Mouse (Mus musculus): ENCODE measurements around the gene Pla2g1b.
"Not testable (repeated sequence)": the region's sequence is repeated elsewhere in the genome, so short reads cannot be mapped to it uniquely, and the experiment has no call there.

The Pla2g1b gene

DNA sequence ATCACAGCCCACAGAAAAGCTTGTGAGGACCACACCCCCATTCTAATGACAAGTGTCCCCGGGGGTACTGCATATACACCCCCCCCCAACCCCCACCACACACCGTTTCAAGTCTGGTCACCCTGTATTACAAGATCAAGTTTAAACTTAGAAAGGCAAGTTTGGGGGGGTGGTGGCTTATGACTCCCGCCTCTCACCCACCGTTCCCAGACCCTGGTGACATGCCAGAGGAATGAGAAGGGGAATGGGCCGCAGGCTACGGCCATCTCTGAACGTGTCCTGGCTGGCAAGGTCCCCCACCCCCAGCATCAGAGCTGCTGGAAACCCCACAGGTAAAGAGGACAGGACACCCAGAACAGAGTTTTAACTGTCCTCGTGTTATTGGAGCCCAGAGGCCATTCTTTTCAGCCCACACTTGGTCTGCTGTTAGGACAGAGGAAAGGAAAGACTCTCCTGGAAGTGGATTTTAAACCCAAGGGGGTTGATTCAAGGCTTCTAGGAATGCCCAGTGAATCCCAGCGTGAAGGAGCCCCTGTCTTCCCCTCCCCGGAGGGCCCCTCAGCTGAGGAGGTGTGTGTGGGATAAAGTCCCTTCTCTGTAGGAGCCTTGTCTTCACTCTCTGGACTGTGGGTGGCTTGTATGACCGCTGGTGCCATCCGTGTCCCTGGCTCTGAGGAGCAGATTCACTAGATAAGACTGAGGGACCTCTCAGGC, 41.4 kb downstream of the Pla2g1b start:
- no peak for DNase-seq (ENCODE audit: low spot score)

DNA sequence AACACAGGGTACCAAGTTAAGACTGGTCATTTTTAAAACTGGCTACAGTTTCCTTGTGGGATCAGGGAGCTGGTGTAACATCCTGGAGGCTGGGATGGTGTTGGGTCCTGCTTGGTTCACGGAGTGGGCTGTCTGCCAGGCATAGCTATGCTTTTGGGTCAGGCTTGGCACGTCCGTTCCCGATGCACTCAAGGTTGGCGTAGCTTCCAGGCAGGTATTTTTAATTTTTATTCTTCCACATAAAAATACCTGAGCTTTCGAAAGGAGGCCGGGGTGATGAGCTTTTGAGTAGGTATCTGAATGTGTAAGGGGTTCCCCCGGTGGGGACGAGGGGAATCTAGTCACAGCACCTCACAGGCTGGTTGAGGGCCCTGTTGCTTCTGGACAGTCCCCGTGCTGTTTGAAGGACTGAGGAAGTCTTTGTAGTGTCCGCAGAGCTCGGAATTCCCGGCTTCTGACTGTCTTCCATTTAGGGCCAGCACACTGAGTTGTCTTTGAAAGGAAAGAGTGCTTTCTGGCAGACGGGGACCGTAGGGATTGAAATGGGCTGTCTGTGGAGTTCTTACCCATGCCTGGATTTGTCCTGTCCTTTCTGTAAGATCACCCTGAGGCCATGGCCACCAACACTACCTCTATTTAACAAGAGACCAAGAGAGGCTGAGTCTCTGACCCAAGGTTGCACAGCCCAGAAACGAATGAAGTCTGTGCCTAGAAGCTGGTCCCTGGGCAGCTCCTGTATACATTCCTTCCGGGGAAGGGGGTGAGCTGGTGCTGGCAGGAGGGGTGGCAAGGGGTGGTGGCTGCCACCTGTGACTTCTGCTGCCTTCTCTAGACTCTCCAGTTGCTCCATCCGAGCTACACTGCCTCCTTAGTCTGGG, 42.2 kb downstream of the Pla2g1b start:
- DNase-seq (ENCODE audit: low spot score): no peak

DNA sequence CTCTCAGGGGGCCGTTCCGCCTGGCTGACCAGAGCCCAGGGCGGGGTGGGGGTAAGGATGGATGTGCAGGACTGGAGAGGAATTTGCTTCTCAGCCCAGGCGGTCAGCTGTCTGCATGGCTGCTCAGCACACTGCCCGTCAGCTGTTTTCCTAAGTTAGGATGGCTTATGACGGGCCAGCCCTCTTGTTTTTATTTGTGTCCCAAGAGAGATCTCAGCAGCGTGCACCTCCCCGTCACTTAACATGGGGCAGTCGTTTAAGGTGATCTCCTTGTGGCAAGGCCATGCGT, 42.7 kb downstream of the Pla2g1b start:
- DNase-seq (ENCODE audit: low spot score): no peak

DNA sequence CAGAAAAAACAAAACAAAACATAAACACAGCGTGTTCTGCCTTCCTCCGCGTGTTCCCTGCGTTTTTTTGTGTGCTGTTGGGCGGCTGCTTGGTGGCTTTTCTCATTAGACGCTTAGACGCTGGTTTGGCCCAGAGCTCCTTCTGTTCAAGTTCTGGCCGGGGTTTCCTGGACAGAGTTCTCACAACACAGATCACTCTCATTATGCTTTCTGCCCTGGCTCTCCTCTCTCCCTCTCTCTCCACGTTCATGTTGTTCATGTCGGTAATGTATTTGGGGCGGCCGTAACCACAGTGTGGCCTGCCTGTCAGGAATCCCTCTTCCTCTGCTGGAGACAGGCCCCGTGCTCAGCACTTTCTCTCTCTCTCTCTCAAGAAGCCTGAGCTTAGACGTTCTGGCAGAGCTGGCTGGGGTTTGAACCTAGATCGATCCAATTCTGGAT, 43.3 kb downstream of the Pla2g1b start:
- no peak for DNase-seq (ENCODE audit: low spot score)

DNA sequence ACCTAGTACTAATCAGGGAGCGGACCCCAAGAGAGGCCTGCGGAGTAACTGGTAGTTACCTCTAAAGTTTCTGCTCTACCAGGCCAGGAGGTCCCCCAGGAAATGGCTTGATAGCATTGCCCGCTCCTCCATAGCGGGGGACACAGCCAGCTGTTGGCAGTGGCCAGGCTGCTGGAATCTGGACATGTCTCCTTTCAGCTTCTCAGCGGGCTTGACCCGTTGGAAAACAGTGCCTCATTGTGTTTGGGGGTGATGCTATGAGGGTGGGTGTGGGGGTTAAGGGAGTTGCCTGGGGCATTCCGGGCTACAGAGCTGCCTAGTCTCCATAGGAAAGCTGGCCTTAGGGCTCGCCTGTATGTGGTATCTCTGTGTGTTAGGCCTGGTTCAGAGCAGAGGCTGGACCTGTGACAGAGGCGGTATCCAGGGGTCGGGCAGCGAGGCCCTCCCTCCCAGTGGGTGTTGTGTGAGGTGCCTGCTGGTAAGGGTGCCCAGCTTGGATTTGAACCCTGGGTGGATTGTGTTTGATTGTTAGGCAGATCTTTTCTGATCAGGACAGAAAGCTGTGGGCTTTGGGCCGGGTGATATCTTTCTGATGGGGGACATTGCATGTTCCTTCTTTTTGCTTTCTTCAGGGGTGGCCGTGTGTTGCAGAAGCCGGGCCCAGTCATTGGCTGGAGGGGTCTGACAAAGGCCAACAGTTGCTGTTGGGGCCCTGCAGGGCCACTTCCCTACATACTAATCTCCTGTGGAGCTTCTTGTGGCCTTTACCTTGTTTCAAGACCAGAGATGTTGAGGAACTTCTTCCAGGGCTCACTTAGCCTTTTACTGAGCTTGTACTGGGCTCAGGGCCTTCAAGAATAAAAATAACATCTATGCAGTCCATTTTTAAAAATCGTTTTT, 44.0 kb downstream of the Pla2g1b start:
- DNase-seq (ENCODE audit: low spot score): no peak

DNA sequence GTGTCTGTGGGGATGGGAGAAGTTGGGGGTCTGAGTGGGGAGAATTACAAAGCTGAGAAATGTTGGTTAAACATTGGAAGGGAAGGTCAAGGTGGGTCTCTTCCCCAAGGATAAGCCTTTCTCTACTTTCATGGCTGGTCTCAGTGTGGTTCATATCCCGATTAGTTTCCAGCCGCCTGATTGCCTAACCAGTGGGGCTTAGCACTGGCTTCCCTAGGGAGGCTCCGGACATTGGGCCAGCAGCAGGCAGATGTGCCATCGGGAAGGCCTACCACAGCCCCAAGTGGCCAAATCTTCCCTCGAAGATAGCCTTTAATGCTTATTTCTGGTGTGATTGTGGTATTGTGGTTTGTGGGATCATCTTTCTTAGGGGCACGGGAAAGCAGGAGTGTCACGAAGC, 46.3 kb downstream of the Pla2g1b start:
- DNase-seq (ENCODE audit: low spot score): no peak

DNA sequence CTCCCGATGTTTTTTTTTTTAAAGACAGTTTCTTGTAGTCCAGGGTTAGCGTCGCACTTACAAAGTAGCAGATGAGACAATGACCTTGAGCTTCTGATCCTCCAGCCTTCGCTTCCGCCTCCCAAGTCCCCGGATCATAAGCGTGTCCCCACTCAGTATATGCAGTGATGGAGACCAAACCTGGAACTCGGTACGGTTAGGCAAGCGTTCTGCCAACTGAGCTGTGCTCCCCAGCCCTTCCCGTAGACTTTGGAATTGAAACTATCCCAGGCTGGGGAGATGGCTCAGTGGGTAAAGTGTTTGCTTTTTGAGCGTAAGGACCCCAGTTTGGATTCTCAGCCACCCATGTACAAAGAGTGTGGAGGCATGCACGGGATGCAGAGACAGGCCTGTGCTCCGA, 47.2 kb downstream of the Pla2g1b start:
- no peak for DNase-seq (ENCODE audit: low spot score)

DNA sequence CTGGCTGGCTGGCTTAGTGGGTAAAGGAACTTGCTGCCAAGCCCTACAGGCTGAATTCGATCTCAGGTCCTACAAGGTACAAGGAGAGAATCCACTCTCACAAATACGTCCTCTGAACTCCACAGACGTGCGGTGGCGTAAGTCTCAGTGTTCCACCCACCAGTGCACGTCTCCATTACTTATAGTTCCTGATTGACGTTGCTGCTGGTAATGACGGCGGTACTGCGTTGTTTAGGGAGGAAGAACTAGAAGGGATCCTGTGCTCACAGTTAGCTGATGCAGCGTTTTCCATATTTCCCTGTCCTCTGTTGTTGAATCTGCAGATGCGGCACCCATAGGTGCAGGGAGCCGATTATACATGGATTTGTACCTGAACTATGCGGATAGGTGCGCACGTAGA, 47.7 kb downstream of the Pla2g1b start:
- DNase-seq (ENCODE audit: low spot score): no peak

DNA sequence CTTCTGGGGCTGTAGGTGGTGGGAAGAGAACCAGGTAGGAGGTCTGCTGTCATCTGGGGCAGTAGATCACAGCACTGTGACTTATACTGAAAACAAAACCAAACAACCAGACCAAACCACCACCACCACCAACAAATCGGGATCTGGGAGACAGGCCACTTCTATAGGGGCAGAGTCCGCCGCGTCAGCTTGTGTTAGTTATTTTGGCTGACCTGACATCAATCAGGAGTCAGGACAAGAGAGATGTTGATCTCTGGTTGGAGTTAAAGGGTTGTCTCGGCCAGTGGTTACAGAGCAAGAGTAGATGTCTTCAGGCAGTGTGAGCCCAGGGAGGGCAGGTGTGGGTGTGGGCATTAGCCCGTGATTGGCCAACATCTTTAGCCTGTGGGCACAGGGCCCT, 48.3 kb downstream of the Pla2g1b start:
- no peak for DNase-seq (ENCODE audit: low spot score)

DNA sequence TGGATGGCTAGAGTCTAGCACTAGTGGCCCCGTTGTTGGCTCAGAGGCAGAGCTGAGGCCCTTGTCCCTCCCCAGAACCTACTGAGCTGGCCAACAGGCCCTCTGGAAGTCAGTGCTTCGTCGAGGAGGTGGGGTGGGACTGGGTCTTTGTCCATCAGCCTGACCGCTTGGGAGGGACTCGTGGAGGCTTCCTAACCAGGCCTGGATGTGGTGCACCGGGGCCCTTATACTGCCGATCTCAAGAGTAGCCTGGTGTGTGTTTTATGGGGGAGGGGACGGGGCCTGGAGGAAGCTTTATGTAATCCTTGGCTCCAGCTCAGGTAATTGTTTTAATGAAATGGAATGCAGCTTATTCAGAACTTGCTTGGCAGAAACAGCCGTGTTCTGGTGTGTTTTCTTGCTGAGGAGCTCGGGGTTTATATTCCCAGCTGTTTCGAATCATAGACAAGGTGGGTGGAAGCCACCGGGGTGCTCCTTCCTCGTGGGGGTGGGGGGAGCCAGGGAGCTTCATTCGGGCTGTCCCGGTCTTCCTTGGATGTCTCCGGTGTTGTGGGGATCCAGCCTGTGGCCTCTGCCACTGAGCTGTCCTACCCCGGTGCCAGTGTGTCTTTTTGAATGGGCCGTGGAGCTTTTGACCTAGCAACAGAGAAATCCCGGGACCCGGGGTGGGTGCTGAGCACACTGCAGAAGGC, 49.0 kb downstream of the Pla2g1b start:
- no peak for DNase-seq (ENCODE audit: low spot score)

DNA sequence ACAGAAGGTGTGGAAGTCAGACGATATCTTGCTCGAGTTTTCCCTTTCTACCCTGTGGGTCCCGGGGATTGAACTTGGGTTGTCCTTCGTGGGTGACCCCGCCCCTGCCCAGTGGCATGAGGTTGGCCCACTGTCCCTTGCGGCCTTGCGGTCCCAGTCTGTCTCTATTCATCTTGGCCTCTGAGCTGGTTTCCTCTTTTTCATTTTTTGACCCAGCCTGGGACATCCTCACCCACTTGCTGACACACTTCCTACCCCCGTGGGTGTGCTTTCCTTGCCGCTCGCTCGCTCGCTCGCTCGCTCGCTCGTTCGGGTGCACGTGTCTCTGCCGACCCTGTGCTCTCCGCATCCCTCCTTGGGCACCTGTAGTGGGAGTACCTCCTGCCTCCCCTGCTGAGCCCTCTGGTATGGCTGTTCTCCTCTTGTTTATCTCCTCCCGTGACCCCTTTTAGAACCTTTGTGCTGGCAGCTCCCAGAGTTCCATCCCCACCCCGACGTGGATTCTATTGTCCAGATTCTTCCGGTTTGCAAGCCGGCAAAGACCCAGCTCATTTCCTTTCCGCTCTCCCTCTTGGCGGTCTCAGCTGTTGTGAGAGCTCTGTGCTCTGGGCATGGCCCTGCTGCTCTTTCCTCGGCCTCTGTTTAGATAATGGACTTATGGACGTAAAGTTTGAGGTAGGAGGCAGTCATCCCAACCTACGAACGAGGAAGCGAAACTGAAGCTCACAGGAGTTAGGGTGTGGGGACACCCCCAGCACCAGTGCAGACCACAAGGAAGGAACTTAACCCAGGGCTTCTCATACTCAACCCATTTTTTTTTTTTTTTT, 50.2 kb downstream of the Pla2g1b start:
- peak; percentile 53 for DNase-seq (ENCODE audit: low spot score)

DNA sequence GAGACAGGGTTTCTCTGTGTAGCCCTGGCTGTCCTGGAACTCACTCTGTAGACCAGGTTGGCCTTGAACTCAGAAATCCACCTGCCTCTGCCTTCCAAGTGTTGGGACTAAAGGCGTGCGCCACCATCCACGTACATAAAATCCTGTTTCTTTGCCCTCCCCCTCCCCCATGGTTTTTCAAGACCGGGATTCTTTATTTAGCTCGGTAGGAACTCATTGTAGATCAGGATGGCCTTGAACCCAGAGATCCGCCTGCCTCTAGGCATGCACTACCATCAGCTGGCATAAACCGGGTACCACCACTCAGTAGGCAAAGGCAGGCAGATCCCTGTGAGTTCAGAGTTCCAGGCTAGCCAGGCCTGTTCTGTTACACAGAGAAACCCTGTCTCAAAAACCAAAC, 50.8 kb downstream of the Pla2g1b start:
- no peak for DNase-seq (ENCODE audit: low spot score)

DNA sequence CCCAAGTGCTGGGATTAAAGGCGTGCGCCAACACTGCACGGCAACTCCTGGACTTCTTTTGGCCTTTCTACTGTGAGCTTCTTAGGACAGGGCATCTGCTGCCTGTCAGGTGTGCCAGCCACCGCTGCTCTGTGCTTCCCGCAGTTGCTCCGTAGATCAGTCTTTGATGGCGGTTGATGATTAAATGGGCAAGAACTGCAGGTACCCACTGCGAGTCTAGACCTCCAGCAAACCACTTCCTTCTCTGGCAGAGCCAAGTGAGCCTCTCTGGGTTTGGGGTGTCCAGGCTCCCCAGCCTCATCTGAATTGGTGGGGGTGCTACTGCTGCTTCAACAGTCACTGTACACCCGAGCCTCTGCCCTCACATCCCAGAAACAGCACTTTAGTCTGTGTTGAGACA, 51.4 kb downstream of the Pla2g1b start:
- peak; percentile 31 for DNase-seq (ENCODE audit: low spot score)

DNA sequence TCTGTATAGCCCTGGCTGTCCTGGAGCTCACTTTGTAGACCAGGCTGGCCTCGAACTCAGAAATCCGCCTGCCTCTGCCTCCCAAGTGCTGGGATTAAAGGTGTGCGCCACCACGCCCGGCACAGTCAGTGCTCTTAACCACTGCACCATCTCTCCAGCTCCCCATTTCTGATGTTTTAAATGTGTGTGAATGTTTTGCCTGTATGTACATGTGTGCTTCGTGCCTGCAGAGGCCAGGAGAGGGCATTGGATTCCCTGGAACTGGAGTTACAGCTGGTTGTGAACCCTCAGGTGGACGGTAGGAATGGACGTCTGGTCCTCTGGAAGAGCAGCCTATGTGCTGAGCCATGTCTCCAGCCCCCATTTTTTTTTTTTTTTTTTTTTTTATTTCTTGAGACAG, 52.2 kb downstream of the Pla2g1b start:
- DNase-seq (ENCODE audit: low spot score): not testable (repeated sequence)

DNA sequence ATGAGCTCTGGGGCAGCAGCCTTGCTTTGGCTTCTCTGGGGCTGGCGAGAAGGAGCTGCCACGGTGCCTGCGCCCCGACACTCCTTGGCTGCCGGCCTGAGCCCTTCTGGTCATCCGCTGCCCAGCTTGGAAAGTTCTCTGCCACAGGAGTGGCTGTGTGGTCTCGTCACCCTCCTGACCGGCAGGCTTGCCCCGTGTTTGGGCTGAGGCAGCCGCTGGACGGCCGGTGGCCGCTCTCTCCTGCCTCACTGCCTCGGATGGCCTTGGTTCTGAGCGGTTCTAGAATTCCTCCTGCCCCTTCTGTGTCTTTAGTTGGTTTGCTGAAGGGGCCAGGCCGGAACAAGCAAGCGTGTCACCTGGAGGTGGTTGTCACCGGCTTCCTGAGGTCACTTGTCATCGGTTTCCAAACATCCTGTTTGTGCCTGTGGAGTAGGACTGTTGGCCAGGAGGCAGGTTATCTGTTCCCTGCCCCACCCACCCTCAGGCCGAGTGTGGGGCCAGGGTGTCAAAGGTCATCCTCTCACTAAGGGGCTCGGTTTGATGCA, 54.3 kb downstream of the Pla2g1b start:
- DNase-seq (ENCODE audit: low spot score): no peak

DNA sequence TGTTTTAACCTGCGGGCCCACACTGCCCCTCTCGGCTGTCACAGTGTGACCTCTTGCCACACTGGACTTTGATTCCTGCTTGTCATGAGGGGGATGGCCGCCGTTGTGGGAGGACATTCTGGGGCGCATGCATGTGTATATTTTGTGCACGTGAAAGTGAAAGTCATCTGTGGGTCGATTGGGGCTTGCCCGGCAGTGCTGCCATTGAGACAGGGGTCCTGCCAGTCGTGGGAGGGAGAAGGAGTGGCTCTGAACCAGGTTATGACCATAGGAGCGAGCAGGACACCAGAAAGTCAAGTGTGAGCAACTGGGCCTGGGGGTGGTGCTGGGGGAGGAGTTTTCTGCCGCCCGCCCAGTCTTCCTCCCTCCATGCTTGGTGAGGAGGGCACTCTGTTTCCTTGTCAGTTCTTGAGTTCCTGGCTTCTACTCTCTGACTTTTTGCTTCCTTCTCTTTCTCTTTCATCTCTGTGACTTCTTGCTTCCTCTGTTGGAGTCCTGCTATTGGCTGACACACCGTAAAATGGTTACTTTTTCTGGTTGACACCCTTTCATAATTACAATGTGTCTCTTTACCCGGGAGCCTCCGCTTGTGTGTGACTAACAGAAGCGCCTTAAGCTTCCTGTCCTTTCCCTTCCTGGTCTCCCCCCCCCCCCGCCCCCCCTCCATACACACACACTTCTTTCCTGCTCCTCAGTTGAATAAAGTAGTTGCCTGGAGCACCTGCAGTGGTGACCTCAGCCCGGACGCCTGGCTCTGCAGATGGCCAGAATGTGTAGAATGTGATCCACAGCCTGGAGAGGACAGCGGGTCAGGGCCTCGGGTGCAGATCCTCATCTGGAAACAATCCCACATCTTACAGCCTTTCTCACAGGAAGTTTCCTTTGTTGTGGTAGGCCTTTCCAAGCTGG, 55.7 kb downstream of the Pla2g1b start:
- DNase-seq (ENCODE audit: low spot score): peak; percentile 72

DNA sequence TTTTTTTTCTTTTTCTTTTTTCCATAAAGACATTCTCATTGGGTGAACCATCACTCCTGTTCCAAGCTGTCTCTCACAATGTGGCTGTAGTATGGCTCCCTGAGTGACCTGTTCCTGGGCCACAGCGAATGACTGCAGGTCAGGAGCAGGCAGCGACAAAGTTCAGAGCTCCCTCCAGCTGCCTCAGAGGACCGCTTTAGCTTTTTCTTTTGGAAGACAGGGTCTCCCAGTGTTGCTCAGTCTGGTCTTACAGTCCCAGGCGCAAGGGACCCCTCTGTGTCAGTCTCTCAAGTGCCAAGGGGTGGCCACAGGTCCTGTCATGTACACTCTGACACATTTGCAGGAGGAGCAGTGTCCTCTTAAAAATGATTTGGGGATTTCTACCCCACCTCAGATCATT, 56.5 kb downstream of the Pla2g1b start:
- DNase-seq (ENCODE audit: low spot score): no peak

DNA sequence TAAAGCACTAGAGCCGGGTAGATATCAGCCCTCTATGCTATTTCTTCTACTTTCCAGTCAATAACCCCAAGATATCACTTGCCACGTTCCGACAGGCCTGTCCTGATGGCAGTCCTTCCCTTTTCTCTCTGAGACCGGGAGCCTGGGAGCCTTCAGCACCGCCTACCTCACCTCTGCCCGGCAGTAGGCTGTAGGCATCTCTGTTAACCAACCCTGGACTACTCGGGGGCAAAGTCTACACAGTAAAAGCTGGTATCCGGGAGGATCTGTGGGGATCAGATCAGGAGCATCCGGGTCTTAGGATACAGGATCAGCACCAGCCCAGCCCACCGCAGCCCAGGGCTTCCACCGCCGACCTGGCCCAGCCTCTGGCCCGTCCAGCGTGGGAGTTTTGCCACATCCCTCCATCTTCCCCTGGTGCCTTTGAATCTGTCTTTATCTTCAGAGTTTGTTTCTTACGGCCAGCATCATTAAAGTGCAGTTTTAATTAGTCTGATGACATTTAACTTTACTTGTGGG, 57.0 kb downstream of the Pla2g1b start:
- DNase-seq (ENCODE audit: low spot score): no peak

DNA sequence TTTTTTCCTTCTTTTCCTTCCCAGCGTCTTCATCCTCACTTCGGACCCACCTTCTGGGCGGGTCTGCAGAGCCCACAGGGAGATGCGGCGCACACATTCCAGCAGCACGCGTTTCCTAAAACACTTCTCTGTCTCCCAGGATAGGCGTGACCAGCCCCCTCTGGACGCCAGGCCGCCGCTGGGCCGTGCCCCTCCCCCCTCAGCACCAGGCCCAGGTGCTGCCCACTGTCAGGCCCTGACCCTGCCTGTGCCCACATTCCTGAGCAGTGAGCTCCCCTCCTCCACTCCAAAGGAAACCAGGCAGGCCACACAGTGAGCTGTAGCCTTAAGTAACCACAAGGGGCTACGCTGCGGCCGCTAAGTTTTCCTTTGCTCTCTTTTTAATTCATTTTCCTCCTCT, 57.9 kb downstream of the Pla2g1b start:
- DNase-seq (ENCODE audit: low spot score): no peak
